Mouse (Mus musculus) olfactory bulb, adult 2 months (tissue): ENCODE data around the gene Olfr780.
"Not testable (repeated sequence)": the region's sequence is repeated elsewhere in the genome, so short reads cannot be mapped to it uniquely, and the experiment has no call there.

ENCODE experiments used
- CTCF ChIP-seq: fragments of 200-500 bp; IDR thresholded peaks from 2 replicates; pipeline ENCODE4 v1.5.1; 2012; ENCODE audit warnings: low read depth, mild to moderate bottlenecking, low read length, moderate library complexity; ENCODE audit not compliant: insufficient read depth
- POLR2A ChIP-seq: fragments of 200-500 bp; IDR thresholded peaks from 2 replicates; pipeline ENCODE4 v1.6.1; 2012; ENCODE audit warnings: mild to moderate bottlenecking, low read depth, low read length, moderate library complexity; ENCODE audit not compliant: insufficient read depth

- not testable (repeated sequence) for TF ChIP-seq CTCF, POLR2A
Measured at GRCm38 (mm10) chr10:129313521-129313920, 4.4 kb upstream of the Olfr780 start.
